Mouse (Mus musculus) ES-CJ7 (cell line): ENCODE data around the gene Zbtb7a.
A peak's percentile ranks its signal among the peaks of the same experiment; 100 is the strongest.
"Not testable (repeated sequence)": the region's sequence is repeated elsewhere in the genome, so short reads cannot be mapped to it uniquely, and the experiment has no call there.

Source experiments
- DNase-seq: peaks from one replicate; pipeline ENCODE4 v3.0.0; 2011; ENCODE audit warnings: low read depth, low spot score

The Zbtb7a gene

DNA sequence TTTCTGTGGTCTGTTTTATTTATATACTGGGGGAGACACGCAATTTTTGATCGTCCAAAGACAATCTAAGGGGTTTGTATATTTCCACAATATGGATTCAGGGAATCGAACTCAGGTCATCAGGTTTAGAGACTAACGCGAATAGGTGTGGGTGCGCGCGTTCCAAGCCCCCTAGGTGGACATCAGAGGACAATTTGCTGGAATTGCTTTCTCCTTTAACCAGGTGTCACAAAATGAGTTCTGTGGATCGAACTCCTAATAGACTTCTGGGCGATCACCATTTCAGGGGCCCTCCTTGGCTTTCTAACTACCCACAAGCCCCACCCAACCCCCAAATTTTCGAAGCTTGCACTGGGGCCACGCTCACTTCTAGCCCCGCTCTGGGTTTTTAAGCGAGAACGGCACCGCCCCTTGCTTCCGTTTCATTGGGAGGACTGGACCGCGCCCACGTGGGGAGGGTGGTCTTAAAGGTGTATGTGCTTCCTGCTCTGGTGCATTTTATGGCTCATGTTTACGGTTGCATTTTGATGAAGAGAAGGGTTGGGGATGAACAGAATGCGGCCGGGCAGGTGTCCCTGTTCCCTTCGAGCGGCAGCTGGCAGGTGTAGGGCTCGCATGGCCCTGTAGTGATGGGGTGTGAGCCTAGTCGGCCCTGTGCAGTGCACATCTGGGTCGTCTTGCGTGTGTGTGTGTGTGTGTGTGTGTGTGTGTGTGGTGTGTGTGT, 33.7 kb downstream of the Zbtb7a start:
- DNase-seq: peak; percentile 91

DNA sequence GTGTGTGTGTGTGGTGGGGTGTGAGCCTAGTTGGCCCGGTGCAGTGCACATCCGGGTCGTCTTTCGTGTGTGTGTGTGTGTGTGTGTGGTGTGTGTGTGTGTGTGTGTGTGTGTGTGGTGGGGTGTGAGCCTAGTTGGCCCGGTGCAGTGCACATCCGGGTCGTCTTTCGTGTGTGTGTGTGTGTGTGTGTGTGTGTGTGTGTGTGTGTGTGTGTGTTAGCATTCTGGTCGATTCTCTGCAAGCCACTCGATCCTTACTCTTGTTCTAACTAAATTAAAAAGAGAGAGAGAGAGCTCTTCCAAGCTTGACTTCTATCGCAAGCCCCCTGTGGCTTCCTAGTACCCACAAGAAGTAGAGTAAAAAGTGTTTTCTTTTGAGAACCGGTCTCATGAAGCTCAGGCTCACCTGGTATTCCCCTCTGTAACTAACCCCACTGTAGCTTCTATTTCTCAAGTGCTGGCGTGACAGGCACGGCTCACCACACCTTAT, 34.4 kb downstream of the Zbtb7a start:
- DNase-seq: not testable (repeated sequence)

DNA sequence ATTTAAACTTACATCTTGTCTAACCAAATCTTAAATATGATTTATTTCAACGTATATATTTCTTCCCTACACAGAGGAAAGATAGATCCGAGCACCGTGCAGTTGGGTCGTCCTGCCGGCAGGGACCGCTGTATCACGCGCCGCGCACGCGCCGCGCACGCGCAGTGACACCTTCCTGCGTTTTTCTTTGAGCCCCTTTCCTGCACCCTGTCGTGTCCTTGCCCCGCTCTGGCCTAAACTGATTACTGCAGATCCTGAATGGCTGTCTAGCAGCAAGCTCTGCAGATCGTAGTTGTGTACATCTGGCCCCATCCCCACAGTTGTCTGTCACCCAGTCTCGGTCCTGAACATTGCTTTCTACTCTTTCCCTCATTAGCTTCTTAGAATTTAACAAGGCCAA, 38.1 kb downstream of the Zbtb7a start:
- DNase-seq: peak; percentile 94

DNA sequence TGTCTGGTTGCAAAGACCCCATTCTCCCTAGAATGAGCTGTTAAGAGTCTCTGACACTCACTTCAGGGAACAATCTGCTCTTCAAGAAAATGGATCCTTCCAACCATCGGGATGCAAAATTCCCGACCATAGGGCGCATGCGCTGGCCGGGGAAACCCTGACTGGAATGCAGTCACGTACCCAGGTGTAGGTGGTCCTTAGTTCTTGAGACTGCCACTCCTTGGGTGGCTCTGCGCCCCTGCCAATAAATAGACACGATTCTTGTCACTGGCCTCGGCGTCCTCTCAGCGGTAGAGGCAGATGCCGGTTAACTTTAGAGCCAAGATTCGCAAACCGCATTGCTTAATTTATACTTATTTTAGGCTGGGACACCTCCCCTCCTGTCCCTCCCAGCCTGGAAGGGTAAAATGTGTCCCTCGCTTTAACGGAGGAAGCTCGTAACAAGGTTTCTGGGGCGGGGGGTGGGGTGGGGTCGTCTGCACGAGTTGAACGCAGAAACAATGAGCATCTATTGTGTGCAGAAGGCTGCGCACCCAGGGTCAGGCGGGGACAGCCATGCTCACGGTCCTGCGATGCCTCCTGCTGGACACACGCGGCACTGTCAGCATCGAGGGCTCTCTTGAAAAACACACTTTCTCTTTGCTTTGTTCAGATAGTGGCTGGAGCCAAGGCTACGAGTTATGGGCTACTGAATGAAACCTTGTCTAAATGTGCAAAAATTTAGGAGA, 39.8 kb downstream of the Zbtb7a start:
- peak; percentile 96 for DNase-seq

DNA sequence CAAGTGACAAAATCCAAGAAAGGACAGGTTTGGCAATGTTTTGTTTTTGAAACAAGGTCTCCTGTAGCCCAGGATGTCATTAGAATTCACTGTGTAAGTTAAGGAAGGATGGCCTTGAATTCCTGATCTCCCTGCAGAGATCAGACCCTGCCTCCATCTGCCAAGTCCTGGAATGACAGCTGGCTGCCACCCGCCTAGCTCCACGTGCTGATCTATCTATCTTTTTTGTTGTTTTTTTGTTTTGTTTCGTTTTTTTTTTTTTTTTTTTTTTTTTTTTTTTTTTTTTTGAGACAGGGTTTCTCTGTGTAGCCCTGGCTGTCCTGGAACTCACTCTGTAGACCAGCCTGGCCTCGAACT, 40.3 kb downstream of the Zbtb7a start:
- DNase-seq: not testable (repeated sequence)

DNA sequence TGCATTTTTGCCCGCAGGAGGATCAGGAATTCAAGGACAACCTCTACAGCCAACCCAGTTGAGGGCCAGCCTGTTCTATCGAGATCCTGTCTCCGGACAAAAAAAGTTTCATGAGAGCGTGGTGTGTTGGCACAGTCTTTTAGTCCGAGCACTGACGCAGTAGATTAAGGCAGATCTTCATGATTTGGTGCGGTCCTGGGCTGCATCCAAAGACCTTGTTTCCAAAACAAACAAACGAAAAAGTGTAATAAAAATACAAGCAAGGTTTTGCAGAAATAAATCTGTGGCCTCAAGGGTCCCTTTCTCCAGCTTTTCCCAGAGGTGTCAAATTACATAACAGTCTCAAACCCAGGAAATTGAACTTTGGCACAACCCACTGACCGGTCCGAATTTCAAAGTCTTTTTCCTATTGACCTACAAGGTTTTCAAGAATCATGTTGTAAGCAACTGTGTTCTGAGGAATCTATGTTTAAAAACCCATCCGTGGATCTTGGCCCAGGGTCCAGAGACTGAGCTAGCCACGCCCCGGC, 41.0 kb downstream of the Zbtb7a start:
- DNase-seq: no peak

DNA sequence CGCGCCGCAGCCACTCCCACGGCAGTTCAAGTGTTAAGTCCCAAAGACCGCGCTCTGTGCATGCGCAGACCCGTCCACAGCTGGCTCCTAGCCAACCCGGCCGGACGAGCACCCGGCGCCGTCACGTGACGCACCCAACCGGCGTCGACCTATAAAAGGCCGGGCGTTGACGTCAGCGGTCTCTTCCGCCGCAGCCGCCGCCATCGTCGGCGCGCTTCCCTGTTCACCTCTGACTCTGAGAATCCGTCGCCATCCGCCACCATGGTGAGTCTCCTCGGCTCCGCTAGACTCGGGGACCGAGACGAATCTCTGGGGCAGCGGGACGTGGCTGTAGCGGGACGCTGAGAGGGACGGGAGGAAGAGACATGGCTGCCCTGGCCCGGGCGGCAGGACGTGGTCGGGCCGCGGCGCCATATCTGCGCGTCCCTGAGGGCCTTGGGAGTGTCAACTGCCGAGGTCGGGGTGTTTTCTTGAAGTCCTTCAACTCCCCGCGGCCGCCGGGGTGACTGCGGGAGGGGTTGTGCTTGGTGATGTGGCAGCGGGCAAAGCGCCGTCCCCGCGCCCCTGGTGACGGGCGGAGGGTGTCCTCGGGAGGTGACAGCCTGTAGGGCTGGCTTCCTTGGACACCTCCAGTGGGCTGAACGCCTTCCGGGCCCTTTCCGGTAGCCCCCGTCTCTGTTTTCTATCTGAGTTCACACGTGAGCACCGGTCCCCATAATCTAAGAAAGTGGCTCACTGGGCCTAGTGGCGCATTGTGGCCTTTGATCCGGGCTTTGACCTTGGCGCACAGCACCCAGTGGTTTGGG, 41.6 kb downstream of the Zbtb7a start, which contains the start of gene Eef2:
TSS of gene Eef2 (plus strand) at position 166 of the 806 bp plus-strand sequence.
- DNase-seq: peak; percentile 98

DNA sequence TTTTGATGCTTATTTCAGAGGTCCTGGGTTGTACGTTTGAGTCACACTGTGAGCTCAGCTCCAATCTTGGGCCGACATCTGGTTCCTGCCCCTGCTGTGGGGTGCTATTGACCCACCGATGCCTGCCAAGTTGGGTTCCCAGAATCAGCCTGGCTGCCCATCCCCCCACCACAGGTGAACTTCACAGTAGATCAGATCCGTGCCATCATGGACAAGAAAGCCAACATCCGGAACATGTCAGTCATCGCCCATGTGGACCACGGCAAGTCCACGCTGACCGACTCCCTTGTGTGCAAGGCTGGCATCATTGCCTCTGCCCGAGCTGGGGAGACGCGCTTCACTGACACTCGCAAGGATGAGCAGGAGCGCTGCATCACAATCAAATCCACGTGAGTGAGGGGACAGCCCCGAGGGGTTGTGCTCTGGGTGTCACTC, 42.5 kb downstream of the Zbtb7a start:
- DNase-seq: no peak

DNA sequence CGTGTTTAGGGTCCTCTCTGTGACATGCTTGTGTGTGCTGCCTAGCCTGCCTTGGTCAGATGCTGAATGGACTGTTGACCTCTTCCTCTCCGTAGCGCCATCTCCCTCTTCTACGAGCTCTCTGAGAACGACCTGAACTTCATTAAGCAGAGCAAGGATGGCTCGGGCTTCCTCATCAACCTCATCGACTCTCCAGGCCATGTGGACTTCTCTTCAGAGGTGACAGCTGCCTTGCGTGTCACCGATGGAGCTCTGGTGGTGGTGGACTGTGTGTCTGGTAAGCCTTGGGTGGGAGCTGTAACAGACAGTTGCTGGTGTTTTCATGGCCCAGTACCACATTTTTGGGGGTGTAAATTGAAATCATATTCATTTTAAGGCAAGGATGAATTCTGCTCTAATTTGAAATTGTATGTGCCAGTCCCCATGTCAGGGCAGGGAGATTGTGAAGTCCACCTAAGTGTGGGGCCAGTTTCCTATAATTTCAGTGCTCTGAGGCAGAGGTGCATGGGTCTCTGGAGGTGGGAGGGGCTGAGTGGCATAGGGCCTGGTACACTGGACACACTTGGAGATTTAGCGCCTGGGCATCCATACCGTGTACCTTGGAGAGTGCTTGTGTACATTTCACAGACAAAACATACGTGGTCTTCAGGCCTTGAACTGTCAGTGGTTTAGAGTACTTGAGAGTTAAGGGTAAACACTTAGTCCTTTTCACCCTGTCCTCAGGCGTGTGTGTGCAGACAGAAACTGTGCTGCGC, 43.1 kb downstream of the Zbtb7a start:
- DNase-seq: no peak

DNA sequence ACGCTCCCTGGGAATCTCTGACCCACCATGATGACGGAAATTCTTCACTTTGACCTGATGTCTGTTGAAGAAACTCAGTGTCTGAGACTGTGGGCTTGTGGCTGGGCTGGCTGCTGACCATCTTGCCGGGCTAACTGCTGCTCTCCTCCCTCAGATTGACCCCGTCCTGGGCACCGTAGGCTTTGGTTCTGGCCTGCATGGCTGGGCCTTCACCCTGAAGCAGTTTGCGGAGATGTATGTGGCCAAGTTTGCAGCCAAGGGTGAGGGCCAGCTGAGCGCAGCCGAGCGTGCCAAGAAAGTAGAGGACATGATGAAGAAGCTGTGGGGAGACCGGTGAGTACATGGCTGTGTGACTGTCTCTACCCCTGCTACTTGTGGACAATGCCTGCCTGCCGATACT, 43.9 kb downstream of the Zbtb7a start:
- no peak for DNase-seq

DNA sequence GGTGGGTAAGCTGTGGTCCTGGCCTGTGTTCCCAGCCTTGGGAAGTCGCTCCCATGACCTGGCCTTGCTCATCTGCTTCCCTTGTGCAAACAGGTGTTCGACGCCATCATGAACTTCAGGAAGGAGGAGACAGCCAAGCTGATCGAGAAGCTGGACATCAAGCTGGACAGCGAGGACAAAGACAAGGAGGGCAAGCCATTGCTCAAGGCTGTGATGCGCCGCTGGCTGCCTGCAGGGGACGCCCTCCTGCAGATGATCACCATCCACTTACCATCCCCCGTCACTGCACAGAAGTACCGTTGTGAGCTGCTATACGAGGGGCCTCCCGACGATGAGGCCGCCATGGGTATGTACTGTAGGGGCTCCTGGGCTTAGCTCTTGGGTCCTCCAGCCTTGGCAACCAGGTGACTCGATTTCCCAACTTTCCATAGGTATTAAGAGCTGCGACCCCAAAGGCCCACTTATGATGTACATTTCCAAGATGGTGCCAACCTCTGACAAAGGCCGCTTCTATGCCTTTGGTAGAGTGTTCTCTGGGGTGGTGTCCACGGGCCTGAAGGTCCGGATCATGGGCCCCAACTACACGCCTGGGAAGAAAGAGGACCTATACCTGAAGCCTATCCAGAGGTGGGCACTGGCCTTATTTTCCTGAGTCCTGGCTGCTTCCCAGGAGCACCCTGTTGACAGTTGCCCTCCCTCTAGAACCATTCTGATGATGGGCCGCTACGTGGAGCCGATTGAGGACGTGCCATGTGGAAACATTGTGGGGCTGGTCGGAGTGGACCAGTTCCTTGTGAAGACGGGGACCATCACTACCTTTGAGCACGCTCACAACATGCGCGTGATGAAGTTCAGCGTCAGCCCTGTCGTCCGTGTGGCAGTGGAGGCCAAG, 44.7 kb downstream of the Zbtb7a start:
- DNase-seq: peak; percentile 46

DNA sequence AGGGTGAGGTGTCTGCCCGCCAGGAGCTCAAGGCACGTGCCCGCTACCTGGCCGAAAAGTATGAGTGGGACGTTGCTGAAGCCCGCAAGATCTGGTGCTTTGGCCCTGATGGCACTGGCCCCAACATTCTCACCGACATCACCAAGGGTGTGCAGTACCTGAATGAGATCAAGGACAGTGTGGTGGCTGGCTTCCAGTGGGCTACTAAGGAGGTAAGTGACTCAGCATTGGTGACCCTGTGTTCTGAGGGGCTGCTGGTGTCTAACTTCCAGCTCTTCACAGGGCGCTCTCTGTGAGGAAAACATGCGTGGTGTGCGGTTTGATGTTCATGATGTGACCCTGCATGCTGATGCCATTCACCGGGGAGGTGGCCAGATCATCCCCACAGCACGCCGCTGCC, 45.9 kb downstream of the Zbtb7a start:
- no peak for DNase-seq

DNA sequence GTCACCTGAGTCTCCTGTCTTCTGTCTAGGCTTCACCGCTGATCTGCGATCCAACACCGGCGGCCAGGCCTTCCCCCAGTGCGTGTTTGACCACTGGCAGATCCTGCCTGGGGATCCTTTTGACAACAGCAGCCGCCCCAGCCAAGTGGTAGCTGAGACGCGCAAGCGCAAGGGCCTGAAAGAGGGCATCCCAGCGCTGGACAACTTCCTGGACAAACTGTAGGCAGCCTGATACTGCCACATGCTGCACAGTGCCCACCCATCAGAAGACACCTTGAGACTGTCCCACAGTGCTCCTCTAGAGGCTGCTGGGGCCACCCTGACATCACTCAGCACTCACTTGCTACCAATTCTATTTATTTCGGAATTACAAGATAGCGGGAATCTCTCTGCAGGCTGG, 46.8 kb downstream of the Zbtb7a start:
- not testable (repeated sequence) for DNase-seq

DNA sequence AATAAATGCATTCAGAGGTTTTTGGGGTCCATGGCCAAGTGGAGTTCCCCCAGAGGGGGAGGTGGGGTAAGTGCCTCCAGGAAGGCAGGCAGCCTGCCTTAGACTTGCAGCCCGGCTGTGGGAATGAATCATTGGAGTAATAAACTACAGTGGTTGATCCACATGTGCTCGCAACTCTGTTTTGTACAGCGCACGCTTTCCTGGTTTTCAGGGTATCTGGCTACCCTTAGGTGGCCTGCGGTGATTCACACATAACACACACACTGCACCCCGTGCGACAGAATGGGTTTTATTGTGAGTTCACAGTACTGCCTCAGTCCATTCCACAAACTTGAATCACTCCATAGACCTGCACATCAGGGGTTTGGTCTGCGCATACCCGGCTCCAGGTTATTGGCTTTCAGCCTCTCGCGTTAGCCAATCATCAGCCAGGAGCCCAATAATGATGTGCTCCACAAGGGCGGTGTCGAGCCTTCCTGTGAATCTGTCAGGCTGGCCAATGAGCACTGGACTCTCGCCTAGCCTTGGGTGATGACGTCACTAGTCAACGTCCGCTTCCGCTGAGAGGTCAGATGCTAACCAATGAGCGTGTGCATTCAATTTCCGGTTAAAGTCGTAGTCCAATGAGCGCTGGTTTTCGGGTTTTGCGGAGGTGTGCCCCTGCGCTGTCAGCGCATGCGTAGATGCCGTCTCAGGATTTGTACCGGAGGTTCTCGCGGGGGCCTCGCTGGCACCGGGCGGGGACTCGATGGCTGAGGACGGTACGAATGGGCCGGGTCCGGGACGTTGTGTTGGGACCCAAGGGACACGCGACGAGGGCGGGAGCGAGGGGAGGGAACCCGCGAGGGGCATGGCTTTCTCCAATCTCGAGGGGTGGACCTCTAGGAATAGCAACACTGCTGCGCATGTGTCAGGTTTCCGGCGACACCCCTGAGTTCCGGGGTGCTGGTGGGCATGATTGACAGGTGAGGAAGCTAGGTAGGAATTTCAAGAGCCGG, 47.6 kb downstream of the Zbtb7a start, which contains the start of gene Dapk3:
TSS of gene Dapk3 (plus strand) at position 670 of the 998 bp plus-strand sequence.
- peak; percentile 100 for DNase-seq

DNA sequence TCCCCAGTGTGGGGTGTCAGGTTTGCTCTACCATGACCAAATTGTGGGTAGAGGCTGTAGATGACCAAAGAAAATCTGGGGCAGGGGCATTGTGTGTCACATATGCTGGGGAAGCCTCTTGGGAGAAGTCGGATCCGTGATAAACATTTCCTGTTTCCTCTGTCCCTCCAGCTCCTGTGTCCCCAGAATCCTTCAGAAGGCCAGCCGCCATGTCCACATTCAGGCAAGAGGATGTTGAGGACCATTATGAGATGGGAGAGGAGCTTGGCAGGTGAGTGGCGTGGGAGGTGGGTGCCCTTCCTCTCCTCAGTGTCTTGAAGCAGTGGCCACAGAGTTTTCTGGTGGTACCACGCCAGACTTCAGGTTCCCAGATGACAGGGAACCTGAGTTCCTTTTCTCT, 48.8 kb downstream of the Zbtb7a start, which contains the start of gene 4930442H23Rik:
TSS of gene 4930442H23Rik (minus strand) at position 45 of the 400 bp plus-strand sequence.
- DNase-seq: no peak

DNA sequence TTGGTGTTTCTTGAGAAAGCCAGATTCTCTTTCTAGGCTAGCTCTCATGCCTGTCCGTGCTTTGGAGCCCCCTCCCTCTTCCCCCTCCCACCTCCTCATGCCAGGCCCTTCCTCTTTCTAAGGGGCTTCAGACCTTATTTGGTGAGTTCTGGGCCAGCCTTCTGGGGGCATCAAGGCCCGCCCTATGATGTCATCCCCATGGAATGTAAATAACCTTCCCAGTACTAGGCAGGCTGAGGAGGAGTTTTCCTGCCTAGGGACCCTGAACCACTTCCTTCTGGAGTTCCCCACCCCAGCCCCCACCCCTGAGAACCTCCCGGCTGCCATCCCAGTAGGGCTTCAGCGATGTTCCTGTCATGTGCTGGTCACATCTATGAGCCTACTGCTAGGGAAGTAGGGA, 49.7 kb downstream of the Zbtb7a start:
- peak; percentile 89 for DNase-seq

DNA sequence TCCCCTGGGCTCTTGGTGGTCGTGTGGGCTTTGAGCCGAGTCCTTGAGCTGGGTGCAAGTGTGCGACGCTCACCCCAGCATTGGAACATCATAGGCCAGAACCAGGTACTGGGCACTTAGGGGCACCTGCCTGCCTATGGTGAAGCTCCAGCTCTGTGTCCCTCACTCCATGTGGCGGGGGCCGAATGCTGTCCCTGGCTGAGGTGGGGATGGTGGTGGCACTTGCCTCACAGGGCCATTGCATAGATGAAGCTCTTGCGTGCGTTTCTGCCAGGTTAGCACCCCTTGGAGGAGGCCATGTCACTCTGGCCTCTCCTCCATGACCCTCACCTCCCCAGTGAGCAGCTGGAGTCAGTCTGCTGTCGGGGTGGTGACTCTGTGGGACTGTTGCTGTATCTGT, 52.1 kb downstream of the Zbtb7a start:
- no peak for DNase-seq

DNA sequence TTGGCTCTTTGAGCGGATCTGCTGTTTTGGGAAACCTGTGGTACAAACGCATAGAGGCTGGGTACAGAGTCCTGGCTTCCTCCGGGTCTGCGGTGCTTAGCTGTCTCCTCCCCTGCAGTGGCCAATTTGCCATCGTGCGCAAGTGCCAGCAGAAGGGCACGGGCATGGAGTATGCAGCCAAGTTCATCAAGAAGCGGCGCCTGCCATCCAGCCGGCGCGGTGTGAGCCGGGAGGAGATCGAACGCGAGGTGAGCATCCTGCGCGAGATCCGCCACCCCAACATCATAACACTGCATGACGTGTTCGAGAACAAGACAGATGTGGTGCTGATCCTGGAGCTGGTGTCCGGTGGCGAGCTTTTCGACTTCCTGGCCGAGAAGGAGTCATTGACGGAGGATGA, 54.8 kb downstream of the Zbtb7a start:
- no peak for DNase-seq
